ENCODE assay signal across 10 mouse cellular contexts in the genomic region with DNA sequence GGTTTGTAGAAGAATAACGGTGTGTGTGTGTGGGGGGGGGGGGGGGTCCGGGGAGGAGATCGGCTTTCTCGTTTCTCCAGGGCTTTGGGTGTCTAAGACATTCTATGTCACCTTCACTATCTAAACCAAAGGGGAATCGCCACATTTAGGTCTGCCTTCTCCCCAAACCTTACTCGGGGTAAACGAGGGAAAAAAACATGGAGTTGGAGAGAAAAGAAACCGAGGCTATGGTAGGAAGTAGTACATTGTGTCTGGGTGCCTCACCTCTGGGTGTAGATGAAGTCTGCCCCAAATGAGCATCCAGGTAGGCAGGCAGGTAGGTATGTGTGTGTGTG. TPM values are rescaled to one million over a fixed set of nuclear protein-coding genes. Genes with fewer than 3 reads are reported as not detected.
DNase-seq lines count a peak whose midpoint lies in the region; ATAC-seq and TF ChIP-seq lines count a peak whose summit lies in the region.
"Had no signal": no experiment of that assay in that cellular context is flagged by ENCODE, and none has a peak within 500 bp of the region (broad histone marks: within the 10 kb centered on the region; RNA-seq: fewer than 3 reads in every experiment).

No protein-coding gene starts in this region.

- no peak for TF ChIP-seq CTCF in testis, adult 2 months (IDR thresholded peaks at IDR 0.05; ENCODE audit: control insufficient read depth, insufficient read depth, insufficient replicate concordance, low read depth, low read length)
- TF ChIP-seq CTCF in liver, postnatal 0 days (IDR thresholded peaks at IDR 0.05; ENCODE audit: low read depth): no peak

- DNase-seq in testis, postnatal 10 days (ENCODE audit: low spot score): no peak
- DNase-seq in hindbrain, embryonic 11.5 days (ENCODE audit: low spot score): peak; percentile 34
- DNase-seq in midbrain, embryonic 11.5 days (ENCODE audit: low spot score, missing footprints): peak; percentile 88
- DNase-seq in kidney, adult 11 months: no peak
- DNase-seq in urinary bladder, postnatal 10 days (ENCODE audit: low spot score): no peak
- no peak for DNase-seq in liver, postnatal 0 days
- DNase-seq: thymus, postnatal 4 days had no signal

- no peaks in the 10 kb centered on the region for H3K9me3 ChIP-seq in hindbrain, embryonic 11.5 days (ENCODE audit: control insufficient read depth, low read length)
- no peaks in the 10 kb centered on the region for H3K9me3 ChIP-seq in midbrain, embryonic 11.5 days (ENCODE audit: control insufficient read depth, low read length)
- no peaks in the 10 kb centered on the region for H3K9me3 ChIP-seq in liver, postnatal 0 days (ENCODE audit: low read length)
- H3K9me3 ChIP-seq in liver, embryonic 12.5 days (replicated peaks): no peaks in the 10 kb centered on the region
- H3K9me3 ChIP-seq: limb, embryonic 15.5 days had no signal

- peak overlapping the region; percentile 79 for H3K4me2 ChIP-seq in hindbrain, embryonic 11.5 days (replicated peaks; ENCODE audit: low read depth, low read length)
- H3K4me2 ChIP-seq in midbrain, embryonic 11.5 days: peak overlapping the region; percentile 89
- H3K4me2 ChIP-seq in liver, postnatal 0 days (ENCODE audit: low read depth, low read length): no peak overlapping the region
- H3K4me2 ChIP-seq in liver, embryonic 12.5 days: no peak overlapping the region

- no peak for TF ChIP-seq EP300 in liver, postnatal 0 days (IDR thresholded peaks at IDR 0.05; ENCODE audit: low read depth)

- no peak for TF ChIP-seq POLR2A in testis, adult 2 months (IDR thresholded peaks at IDR 0.05; ENCODE audit: control insufficient read depth, low read depth, low read length)

- H3K36me3 ChIP-seq in testis, adult 2 months (ENCODE audit: control insufficient read depth, insufficient read depth, low read length): no peaks in the 10 kb centered on the region
- H3K36me3 ChIP-seq in hindbrain, embryonic 11.5 days (ENCODE audit: control insufficient read depth, insufficient read depth, low read length): no peaks in the 10 kb centered on the region
- H3K36me3 ChIP-seq in midbrain, embryonic 11.5 days (ENCODE audit: control insufficient read depth, insufficient read depth, low read length): no peaks in the 10 kb centered on the region
- H3K36me3 ChIP-seq in liver, postnatal 0 days (replicated peaks; ENCODE audit: insufficient read depth, low read length): no peaks in the 10 kb centered on the region
- H3K36me3 ChIP-seq in liver, embryonic 12.5 days: no peaks in the 10 kb centered on the region
- H3K36me3 ChIP-seq: limb, embryonic 15.5 days had no signal

- peak overlapping the region; percentile 96 for H3K4me3 ChIP-seq in testis, adult 2 months (ENCODE audit: control insufficient read depth, low read depth, low read length)
- H3K4me3 ChIP-seq in hindbrain, embryonic 11.5 days (ENCODE audit: low read depth, low read length): peak overlapping the region; percentile 54
- H3K4me3 ChIP-seq in midbrain, embryonic 11.5 days (ENCODE audit: low read depth, low read length): peak overlapping the region; percentile 51
- no peak overlapping the region for H3K4me3 ChIP-seq in liver, postnatal 0 days (ENCODE audit: low read depth, low read length)
- no peak overlapping the region for H3K4me3 ChIP-seq in liver, embryonic 12.5 days

- whole genome bisulfite sequencing in hindbrain, embryonic 11.5 days: 7% methylated on average over 8 of the region's 8 CpGs
- 2% methylated on average over 8 of the region's 8 CpGs for WGBS in midbrain, embryonic 11.5 days
- 21% methylated on average over 8 of the region's 8 CpGs for WGBS in liver, postnatal 0 days (ENCODE audit: insufficient replicate concordance)
- 17% methylated on average over 8 of the region's 8 CpGs for WGBS in liver, embryonic 12.5 days (ENCODE audit: insufficient replicate concordance)

- H3K27ac ChIP-seq in testis, adult 2 months (ENCODE audit: control insufficient read depth, insufficient read depth, low read depth, low read length): no peak overlapping the region
- peak overlapping the region; percentile 60 for H3K27ac ChIP-seq in hindbrain, embryonic 11.5 days (ENCODE audit: low read depth, low read length)
- H3K27ac ChIP-seq in midbrain, embryonic 11.5 days (ENCODE audit: low read depth, low read length): peak overlapping the region; percentile 68
- H3K27ac ChIP-seq in liver, postnatal 0 days (ENCODE audit: low read depth): no peak overlapping the region
- H3K27ac ChIP-seq in liver, embryonic 12.5 days: no peak overlapping the region
- H3K27ac ChIP-seq: limb, embryonic 15.5 days had no signal

- ATAC-seq in hindbrain, embryonic 11.5 days (ENCODE audit: low FRiP score): no peak
- ATAC-seq in midbrain, embryonic 11.5 days (ENCODE audit: low FRiP score): no peak
- ATAC-seq in liver, postnatal 0 days: no peak
- ATAC-seq in liver, embryonic 12.5 days: no peak

- H3K27me3 ChIP-seq in testis, adult 2 months (ENCODE audit: control insufficient read depth, insufficient read depth, low read length): peaks cover 4% of the 10 kb centered on the region; the same call in 1 of the 2 replicates
- H3K27me3 ChIP-seq in hindbrain, embryonic 11.5 days (ENCODE audit: control insufficient read depth, insufficient read depth, low read length): 0 out of 2 replicates have a peak, but pooled peaks cover 7% of the 10 kb centered on the region
- peaks cover 2% of the 10 kb centered on the region; the same call in 1 of the 2 replicates for H3K27me3 ChIP-seq in midbrain, embryonic 11.5 days (ENCODE audit: control insufficient read depth, insufficient read depth, low read length)
- peaks cover 49% of the 10 kb centered on the region for H3K27me3 ChIP-seq in liver, postnatal 0 days (ENCODE audit: insufficient read depth, low read length)
- H3K27me3 ChIP-seq in liver, embryonic 12.5 days (replicated peaks): peaks cover 98% of the 10 kb centered on the region

- peak overlapping the region; percentile 68 for H3K9ac ChIP-seq in hindbrain, embryonic 11.5 days (ENCODE audit: low read depth, low read length)
- peak overlapping the region; percentile 72 for H3K9ac ChIP-seq in midbrain, embryonic 11.5 days (ENCODE audit: low read length)
- H3K9ac ChIP-seq in liver, postnatal 0 days (replicated peaks): no peak overlapping the region
- H3K9ac ChIP-seq in liver, embryonic 12.5 days: no peak overlapping the region
- H3K9ac ChIP-seq: limb, embryonic 15.5 days had no signal

- peaks cover 9% of the 10 kb centered on the region for H3K4me1 ChIP-seq in testis, adult 2 months (ENCODE audit: control insufficient read depth, insufficient read depth, low read length)
- H3K4me1 ChIP-seq in hindbrain, embryonic 11.5 days (replicated peaks; ENCODE audit: control insufficient read depth, insufficient read depth, low read length): peaks cover 9% of the 10 kb centered on the region; the same call in 1 of the 2 replicates
- H3K4me1 ChIP-seq in midbrain, embryonic 11.5 days (ENCODE audit: control insufficient read depth, insufficient read depth, low read length): peaks cover 53% of the 10 kb centered on the region
- no peaks in the 10 kb centered on the region for H3K4me1 ChIP-seq in liver, postnatal 0 days (ENCODE audit: insufficient read depth)
- H3K4me1 ChIP-seq in liver, embryonic 12.5 days: no peaks in the 10 kb centered on the region

RNA-seq across cellular contexts. Expression of a gene that starts 12.0 kb away (rescaled TPM):
- 9.3 and 10.3 TPM in 2 replicates for polyA plus RNA-seq in testis, adult 2 months (2012; rRNA removed)
- 37.4 and 43.7 TPM in 2 replicates for polyA plus RNA-seq in hindbrain, embryonic 11.5 days (2014; fragmentation: Nextera tagmentation; extraction: Ambion mirVana)
- polyA plus RNA-seq in midbrain, embryonic 11.5 days (2014; fragmentation: Nextera tagmentation; extraction: Ambion mirVana): 42.2 and 48.9 TPM in 2 replicates
- 15.1 and 15.9 TPM in 2 replicates for polyA plus RNA-seq in liver, postnatal 0 days (2015; fragmentation: Nextera tagmentation; extraction: Ambion mirVana)
- polyA plus RNA-seq in liver, embryonic 12.5 days (2016; fragmentation: Nextera tagmentation; extraction: Ambion mirVana): 36.5 and 38.3 TPM in 2 replicates

RNA-seq across cellular contexts. Expression of a gene that starts 29.5 kb away (rescaled TPM):
- polyA plus RNA-seq in testis, adult 2 months (2012; rRNA removed): 275 and 277 TPM in 2 replicates
- 0.14 and 0.56 TPM in 2 replicates for polyA plus RNA-seq in hindbrain, embryonic 11.5 days (2014; fragmentation: Nextera tagmentation; extraction: Ambion mirVana)
- 0.57 and 0.78 TPM in 2 replicates for polyA plus RNA-seq in midbrain, embryonic 11.5 days (2014; fragmentation: Nextera tagmentation; extraction: Ambion mirVana)
- polyA plus RNA-seq in liver, postnatal 0 days (2015; fragmentation: Nextera tagmentation; extraction: Ambion mirVana): 108 and 111 TPM in 2 replicates
- 7.7 and 9.2 TPM in 2 replicates for polyA plus RNA-seq in liver, embryonic 12.5 days (2016; fragmentation: Nextera tagmentation; extraction: Ambion mirVana)

RNA-seq across cellular contexts. Expression of a gene that starts 36.6 kb away (rescaled TPM):
- polyA plus RNA-seq in testis, adult 2 months (2012; rRNA removed): 13.6 and 14.8 TPM in 2 replicates
- 17.8 and 21.3 TPM in 2 replicates for polyA plus RNA-seq in hindbrain, embryonic 11.5 days (2014; fragmentation: Nextera tagmentation; extraction: Ambion mirVana)
- polyA plus RNA-seq in midbrain, embryonic 11.5 days (2014; fragmentation: Nextera tagmentation; extraction: Ambion mirVana): 20.5 and 24.0 TPM in 2 replicates
- 7.9 and 8.1 TPM in 2 replicates for polyA plus RNA-seq in liver, postnatal 0 days (2015; fragmentation: Nextera tagmentation; extraction: Ambion mirVana)
- polyA plus RNA-seq in liver, embryonic 12.5 days (2016; fragmentation: Nextera tagmentation; extraction: Ambion mirVana): 13.6 and 13.7 TPM in 2 replicates

Comparison
In these comparisons a context has a peak if more than half of its experiments do, and no peak if none do; other contexts are left out.
1. RNA of a gene that starts 29.5 kb away (polyA plus RNA-seq): 275 to 277 TPM in testis, adult 2 months and 108 to 111 TPM in liver, postnatal 0 days; 7.7 to 9.2 TPM in liver, embryonic 12.5 days, 0.57 to 0.78 TPM in midbrain, embryonic 11.5 days and 0.14 to 0.56 TPM in hindbrain, embryonic 11.5 days; every median in the first group is over 10 times any median in the second.
2. H3K27ac ChIP-seq: peak in hindbrain, embryonic 11.5 days (single experiment) and midbrain, embryonic 11.5 days (single experiment); none in testis, adult 2 months (single experiment), liver, postnatal 0 days (single experiment) and liver, embryonic 12.5 days (single experiment).
3. H3K4me3 ChIP-seq: peak in testis, adult 2 months (single experiment), hindbrain, embryonic 11.5 days (single experiment) and midbrain, embryonic 11.5 days (single experiment); none in liver, postnatal 0 days (single experiment) and liver, embryonic 12.5 days (single experiment).
4. DNase-seq: peak in hindbrain, embryonic 11.5 days (single experiment) and midbrain, embryonic 11.5 days (single experiment); none in testis, postnatal 10 days (single experiment), kidney, adult 11 months (single experiment), urinary bladder, postnatal 10 days (single experiment) and liver, postnatal 0 days (single experiment).
5. H3K4me2 ChIP-seq: peak in hindbrain, embryonic 11.5 days (single experiment) and midbrain, embryonic 11.5 days (single experiment); none in liver, postnatal 0 days (single experiment) and liver, embryonic 12.5 days (single experiment).
6. H3K9ac ChIP-seq: peak in hindbrain, embryonic 11.5 days (single experiment) and midbrain, embryonic 11.5 days (single experiment); none in liver, postnatal 0 days (single experiment) and liver, embryonic 12.5 days (single experiment).